Mouse (Mus musculus): ENCODE measurements around the gene Btbd35f3.
"Not testable (repeated sequence)": the region's sequence is repeated elsewhere in the genome, so short reads cannot be mapped to it uniquely, and the experiment has no call there.

Gene Btbd35f3

DNA sequence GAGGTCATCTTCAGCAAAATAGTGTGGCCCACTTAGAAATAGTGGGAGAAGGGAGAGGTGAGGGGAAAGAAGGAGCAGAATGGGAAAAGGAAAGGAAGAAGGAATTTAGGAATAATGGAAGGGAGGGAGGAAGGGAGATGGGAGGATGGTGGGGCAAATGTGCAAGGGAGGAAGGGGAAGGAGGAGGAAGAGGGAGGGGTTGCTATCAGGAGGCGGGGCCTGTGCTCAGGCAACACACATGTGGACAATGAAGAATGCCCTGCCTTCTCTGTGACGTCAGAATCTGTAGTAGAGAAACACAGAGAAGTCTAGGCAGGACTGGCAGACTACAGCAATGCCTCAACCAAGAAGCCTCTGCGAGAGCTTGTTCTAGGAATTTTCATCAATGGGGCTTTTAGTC, at the start of gene Btbd35f3:
TSS of gene Btbd35f3 (plus strand) at position 301 of the 400 bp plus-strand sequence.
- not testable (repeated sequence) for DNase-seq (ENCODE audit: low read depth)

Data from induced T-regulatory cell, adult 2 months (primary cell).